In the genomic region with DNA sequence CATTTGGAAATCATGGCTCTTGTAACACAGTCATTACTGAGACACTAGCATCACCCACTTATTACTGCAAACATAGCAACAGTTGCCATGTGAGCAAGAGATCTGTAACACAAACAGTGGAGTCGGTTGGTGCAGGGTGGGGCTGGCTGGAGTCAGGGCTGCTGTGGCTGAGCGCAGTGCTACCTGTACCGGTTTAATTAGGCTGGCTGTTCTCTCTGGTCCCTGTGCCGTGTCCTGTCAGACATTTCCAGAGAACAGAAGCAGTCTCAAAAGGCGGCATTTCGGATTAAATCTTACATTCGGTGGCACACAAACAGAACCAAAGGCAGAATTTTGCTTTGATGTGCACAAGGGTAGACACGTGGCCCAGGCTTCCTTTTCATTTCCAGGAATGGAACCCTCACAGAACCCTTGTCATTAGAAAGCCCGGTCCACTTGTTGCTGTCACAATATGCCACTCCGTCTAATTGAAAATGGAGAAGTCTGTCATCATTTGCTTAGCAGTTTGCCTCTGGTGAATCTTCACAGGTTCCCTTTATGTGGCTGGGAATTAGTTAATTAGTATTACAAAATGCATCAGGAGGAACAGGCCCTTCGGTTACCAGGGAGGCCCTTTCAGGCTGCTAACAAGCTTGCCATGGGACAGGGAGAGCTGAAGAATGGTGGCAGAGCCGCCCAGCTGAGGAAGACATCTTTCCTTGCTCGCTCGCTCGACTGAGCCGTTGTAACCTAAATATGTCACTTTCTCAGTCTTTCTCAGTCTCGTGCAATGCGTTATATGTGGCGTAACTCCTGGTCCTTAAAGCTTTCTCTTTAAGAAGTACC, we compare ENCODE assay signal across 8 mouse cellular contexts.
A peak's percentile ranks its signal among the peaks of the same experiment; 100 is the strongest.
DNase-seq lines count a peak whose midpoint lies in the region; ATAC-seq and TF ChIP-seq lines count a peak whose summit lies in the region.

No protein-coding gene starts in this region.

- H3K4me3 ChIP-seq in embryonic facial prominence, embryonic 12.5 days, result no peak overlapping the region
- 0 out of 2 replicates have a peak overlapping the region, but pooled peaks have one; percentile 9 for H3K4me3 ChIP-seq in olfactory bulb, adult 2 months (ENCODE audit: insufficient read depth, low read depth, low read length)

- ATAC-seq in embryonic facial prominence, embryonic 12.5 days (ENCODE audit: insufficient number of reproducible peaks, insufficient read depth, low FRiP score, low TSS enrichment), result peak; percentile 65; the same call in 1 of the 2 replicates
- ATAC-seq in activated CD4-positive, CD25-positive, alpha-beta regulatory T cell, adult 4 months, result no peak

- H3K4me2 ChIP-seq in embryonic facial prominence, embryonic 12.5 days (replicated peaks), result no peak overlapping the region

- H3K9me3 ChIP-seq in embryonic facial prominence, embryonic 12.5 days, result no peaks in the 10 kb centered on the region

- intact Hi-C loops in heart, postnatal 10 days (cut with DNase I), result loop anchor here (5.0 kb wide), 1 partner anchor 165 kb away; no protein-coding TSS in a partner anchor

- peaks cover 6% of the 10 kb centered on the region; the same call in 1 of the 2 replicates for H3K4me1 ChIP-seq in embryonic facial prominence, embryonic 12.5 days
- peaks cover 8% of the 10 kb centered on the region for H3K4me1 ChIP-seq in olfactory bulb, adult 2 months (ENCODE audit: control insufficient read depth, insufficient read depth, low read length)

- H3K27me3 ChIP-seq in embryonic facial prominence, embryonic 12.5 days, result no peaks in the 10 kb centered on the region

- no peak overlapping the region for H3K27ac ChIP-seq in embryonic facial prominence, embryonic 12.5 days
- peak overlapping the region; percentile 74 for H3K27ac ChIP-seq in olfactory bulb, adult 2 months (ENCODE audit: insufficient read depth, low read depth, low read length)

- TF ChIP-seq CTCF in olfactory bulb, adult 2 months (IDR thresholded peaks at IDR 0.05; ENCODE audit: insufficient read depth, low read depth, low read length), result no peak

- peak; percentile 7 for DNase-seq in CD4-positive helper T cell, adult 2 months (ENCODE audit: low read depth, low spot score)
- peak; percentile 55 to 69 for DNase-seq in heart, postnatal 10 days
- DNase-seq in left cerebral cortex, adult 9 months (ENCODE audit: low spot score in 2 of 2), result peak; percentile 64 to 69
- no peak for DNase-seq in T-cell, adult 2 months (ENCODE audit: low spot score)
- DNase-seq in kidney, adult 11 months, result no peak

- TF ChIP-seq POLR2A in olfactory bulb, adult 2 months (IDR thresholded peaks at IDR 0.05; ENCODE audit: insufficient read depth, low read depth, low read length), result no peak

- H3K9ac ChIP-seq in embryonic facial prominence, embryonic 12.5 days, result no peak overlapping the region

- 37% methylated on average over 19 of the region's 19 CpGs for WGBS in embryonic facial prominence, embryonic 12.5 days
- WGBS in olfactory bulb, adult 2 months, result 9% methylated on average over 19 of the region's 19 CpGs

- H3K36me3 ChIP-seq in embryonic facial prominence, embryonic 12.5 days, result no peaks in the 10 kb centered on the region

Comparison
In these comparisons a context has a peak if more than half of its experiments do, and no peak if none do; other contexts are left out.
1. DNase-seq: peak in CD4-positive helper T cell, adult 2 months (single experiment), heart, postnatal 10 days (2 of 2) and left cerebral cortex, adult 9 months (2 of 2); none in T-cell, adult 2 months (single experiment) and kidney, adult 11 months (single experiment).